ENCODE assay signal across 44 mouse cellular contexts in genomic region chr3:142535667-142536066, GRCm38 (mm10). TPM values are rescaled to one million over a fixed set of nuclear protein-coding genes. Genes with fewer than 3 reads are reported as not detected.
"Had no signal": no experiment of that assay in that cellular context is flagged by ENCODE, and none has a peak within 500 bp of the region (broad histone marks: within the 10 kb centered on the region; RNA-seq: fewer than 3 reads in every experiment).

No protein-coding gene starts in this region.

- H3K4me1 ChIP-seq: heart, embryonic 10.5 days; heart, embryonic 12.5 days; heart, embryonic 13.5 days; heart, embryonic 15.5 days; hindbrain, embryonic 12.5 days; hindbrain, embryonic 15.5 days; intestine, embryonic 15.5 days had no signal

- H3K4me2 ChIP-seq: heart, embryonic 11.5 days; heart, embryonic 12.5 days; heart, embryonic 13.5 days; heart, embryonic 15.5 days; hindbrain, embryonic 12.5 days; hindbrain, embryonic 13.5 days; hindbrain, embryonic 14.5 days; hindbrain, embryonic 15.5 days; intestine, embryonic 15.5 days; kidney, embryonic 15.5 days had no signal

- H3K9me3 ChIP-seq: heart, embryonic 10.5 days; heart, embryonic 12.5 days; heart, embryonic 13.5 days; heart, embryonic 15.5 days; hindbrain, embryonic 10.5 days; hindbrain, embryonic 12.5 days; hindbrain, embryonic 13.5 days; hindbrain, embryonic 15.5 days; intestine, embryonic 15.5 days; kidney, embryonic 15.5 days had no signal

- H3K27ac ChIP-seq: heart, embryonic 10.5 days; heart, embryonic 13.5 days; heart, embryonic 15.5 days; hindbrain, embryonic 10.5 days; hindbrain, embryonic 12.5 days; hindbrain, embryonic 13.5 days; hindbrain, embryonic 14.5 days; hindbrain, embryonic 15.5 days; hindbrain, postnatal 0 days; intestine, embryonic 15.5 days; kidney, embryonic 15.5 days; kidney, postnatal 0 days; layer of hippocampus, adult 2 months had no signal

- H3K4me3 ChIP-seq: heart, embryonic 10.5 days; heart, embryonic 12.5 days; heart, embryonic 13.5 days; heart, embryonic 15.5 days; hindbrain, embryonic 10.5 days; hindbrain, embryonic 12.5 days; hindbrain, embryonic 13.5 days; hindbrain, embryonic 15.5 days; intestine, embryonic 15.5 days; kidney, embryonic 15.5 days; layer of hippocampus, adult 2 months had no signal

- ATAC-seq: hindbrain, embryonic 16.5 days; hindbrain, postnatal 0 days; inflammation-experienced regulatory T-cells, adult 6 months; intestine, embryonic 15.5 days; intestine, embryonic 16.5 days; intestine, postnatal 0 days had no signal

- H3K27me3 ChIP-seq: heart, embryonic 13.5 days; heart, embryonic 15.5 days; intestine, embryonic 15.5 days had no signal

- H3K9ac ChIP-seq: heart, embryonic 12.5 days; heart, embryonic 13.5 days; heart, embryonic 15.5 days; hindbrain, embryonic 12.5 days; hindbrain, embryonic 13.5 days; hindbrain, embryonic 14.5 days; hindbrain, embryonic 15.5 days; intestine, embryonic 15.5 days; kidney, embryonic 15.5 days had no signal

- H3K36me3 ChIP-seq: heart, embryonic 10.5 days; heart, embryonic 12.5 days; heart, embryonic 13.5 days; heart, embryonic 15.5 days; hindbrain, embryonic 10.5 days; hindbrain, embryonic 12.5 days; hindbrain, embryonic 13.5 days; hindbrain, embryonic 15.5 days; intestine, embryonic 15.5 days; kidney, embryonic 15.5 days had no signal

- DNase-seq: heart, postnatal 10 days; heart, postnatal 14 days; heart, postnatal 36 days; heart, postnatal 4 days; kidney, adult 11 months; kidney, adult 18-20 months; kidney, adult 2 months; kidney, adult 8-10 months; kidney, adult 9 months; kidney, postnatal 10 days; kidney, postnatal 14 days; kidney, postnatal 25 days; kidney, postnatal 36 days; kidney, postnatal 4 days; layer of hippocampus, adult 9-11 months; layer of hippocampus, postnatal 36 days had no signal

RNA-seq across cellular contexts. Expression of gene Gbp5, which starts 41.9 kb away (rescaled TPM):
- polyA plus RNA-seq: heart, embryonic 10.5 days; heart, embryonic 11.5 days; kidney, embryonic 14.5 days; kidney, embryonic 16.5 days had no signal

RNA-seq across cellular contexts. Expression of gene Gbp2b, which starts 59.0 kb away (rescaled TPM):
- total RNA-seq: hematopoietic stem cell, adult 5-6 weeks; layer of hippocampus, adult 18-20 months; layer of hippocampus, adult 2 months; layer of hippocampus, postnatal 10 days; layer of hippocampus, postnatal 14 days; layer of hippocampus, postnatal 36 days had no signal
- polyA plus RNA-seq: heart, embryonic 10.5 days; heart, embryonic 11.5 days; heart, embryonic 12.5 days; heart, embryonic 13.5 days; heart, embryonic 15.5 days; heart, embryonic 16.5 days; heart, postnatal 0 days; hindbrain, embryonic 10.5 days; hindbrain, embryonic 11.5 days; hindbrain, embryonic 12.5 days; hindbrain, embryonic 13.5 days; hindbrain, embryonic 14.5 days; hindbrain, embryonic 15.5 days; kidney, embryonic 14.5 days; kidney, embryonic 16.5 days had no signal
